Mouse (Mus musculus) cortical plate, adult 2 months (tissue): Measurements from ENCODE around the gene Letm1. TPM values are rescaled to one million over a fixed set of nuclear protein-coding genes. Genes with fewer than 3 reads are reported as not detected.

Experiments used
- H3K27ac ChIP-seq: fragments of 200-500 bp; 2 replicates; pipeline ENCODE4 v1.5.1; 2012; ENCODE audit warnings: low read length, control low read depth, inconsistent platforms; ENCODE audit not compliant: insufficient read depth
- H3K4me1 ChIP-seq: fragments of 200-500 bp; 2 replicates; pipeline ENCODE4 v1.6.1; 2011; ENCODE audit warnings: low read length; ENCODE audit not compliant: control insufficient read depth, insufficient read depth
- H3K4me3 ChIP-seq: fragments of 200-500 bp; 2 replicates; pipeline ENCODE4 v1.5.1; 2011; ENCODE audit warnings: mild to moderate bottlenecking, low read length, control low read depth; ENCODE audit not compliant: insufficient read depth
- CTCF ChIP-seq: fragments of 200-500 bp; IDR thresholded peaks from 2 replicates; pipeline ENCODE4 v1.5.1; 2011; ENCODE audit warnings: mild to moderate bottlenecking, control low read depth, low read length; ENCODE audit not compliant: insufficient read depth; ENCODE audit errors: extremely low read depth
- POLR2A ChIP-seq: fragments of 200-500 bp; IDR thresholded peaks from 2 replicates; pipeline ENCODE4 v1.6.1; 2011; ENCODE audit warnings: mild to moderate bottlenecking, low read length, control low read depth; ENCODE audit not compliant: insufficient read depth; ENCODE audit errors: extremely low read depth
- polyA plus RNA-seq: library from polyadenylated mRNA; depleted of rRNA; stranded (reverse); fragments of >200 nt; gene quantifications from 2 replicates; pipeline ENCODE4 v1.2.3, GENCODE M21; 2012; rRNA removed

Gene Letm1
- polyA plus RNA-seq, 1 experiment = 58.1 TPM

GRCm38 (mm10) chr5:33689852-33690645 is 92.6 kb downstream of the Letm1 start:
- Histone ChIP-seq H3K27ac (no peak overlapping the region), H3K4me1 (no peaks in the 10 kb centered on the region), H3K4me3 (no peak overlapping the region)
- TF ChIP-seq CTCF (no peak), POLR2A (no peak)

Other genes with a start within 250 kb of the Letm1 start
- 17.2 and 19.1 TPM in 2 replicates for gene Fam53a, start 153.2 kb downstream of the Letm1 start, polyA plus RNA-seq
- 0.73 and 1.0 TPM in 2 replicates for gene Gm9903, start 152.9 kb downstream of the Letm1 start, polyA plus RNA-seq
- 27.6 and 28.4 TPM in 2 replicates for gene Slbp, start 130.2 kb downstream of the Letm1 start, polyA plus RNA-seq
- 9.3 and 11.4 TPM in 2 replicates for gene Tacc3, start 124.7 kb downstream of the Letm1 start, polyA plus RNA-seq
- 37.1 and 37.7 TPM in 2 replicates for gene Tmem129, start 124.4 kb downstream of the Letm1 start, polyA plus RNA-seq
- 150 and 169 TPM in 2 replicates for gene Fgfr3, start 61.1 kb downstream of the Letm1 start, polyA plus RNA-seq
- gene Nsd2, start 37.9 kb upstream of the Letm1 start, polyA plus RNA-seq = 42.7 and 44.2 TPM in 2 replicates
- gene Nelfa, start 153.6 kb upstream of the Letm1 start, polyA plus RNA-seq = 26.2 and 27.1 TPM in 2 replicates
- 157 and 165 TPM in 2 replicates for gene Gm1673, start 200.6 kb upstream of the Letm1 start, polyA plus RNA-seq
- gene Nat8l, start 213.2 kb upstream of the Letm1 start, polyA plus RNA-seq = 151 and 153 TPM in 2 replicates